Mouse (Mus musculus): ENCODE data around the gene Vat1. TPM values are rescaled to one million over a fixed set of nuclear protein-coding genes. Genes with fewer than 3 reads are reported as not detected.
"Not testable (repeated sequence)": the region's sequence is repeated elsewhere in the genome, so short reads cannot be mapped to it uniquely, and the experiment has no call there.

The Vat1 gene
- polyA plus RNA-seq, 1 experiment from 2014 or later, result 47.6 TPM

DNA sequence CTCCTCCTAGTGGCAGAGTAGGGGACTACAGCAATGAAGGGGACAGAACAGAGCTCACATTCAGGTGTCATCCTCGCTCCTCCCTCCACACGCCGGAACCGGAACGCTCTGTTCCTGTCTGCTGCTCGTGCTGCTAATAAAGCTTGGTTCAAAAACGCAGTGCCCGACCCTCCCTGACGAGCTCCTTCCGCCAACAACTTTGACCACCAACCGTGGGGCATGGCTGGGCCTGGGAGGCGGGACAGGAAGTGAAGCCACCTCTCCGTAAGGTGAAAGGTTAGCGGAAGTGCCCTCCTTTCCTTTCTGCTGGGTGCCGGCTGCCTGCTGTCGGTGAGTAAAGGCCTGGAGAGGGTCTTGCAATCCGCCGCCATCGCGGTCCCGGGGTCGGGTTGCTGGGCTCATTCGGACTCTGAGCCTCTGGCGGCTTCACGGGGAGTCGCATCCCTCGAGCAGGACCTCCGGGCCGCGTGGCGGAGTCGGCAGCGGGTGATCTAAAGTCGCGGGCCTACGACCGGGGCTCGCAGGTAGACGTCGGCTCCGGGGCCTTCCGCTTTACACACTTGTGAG, 23.8 kb downstream of the Vat1 start, which contains the start of gene Rpl27:
Rpl27 (plus strand) TSS at position 172 of the 567 bp plus-strand sequence.
- WGBS, result under 1% methylated on average over 41 of the region's 42 CpGs
- Histone ChIP-seq H3K27ac (ENCODE audit: low read depth, low read length) (peak within 1 kb of the TSS; percentile 87), H3K27me3 (ENCODE audit: control insufficient read depth, insufficient read depth, low read length) (no peaks in the 10 kb centered on the region), H3K4me3 (ENCODE audit: low read depth, low read length) (peak within 1 kb of the TSS; percentile 87), H3K4me2 (peak within 1 kb of the TSS; percentile 96), H3K9ac (ENCODE audit: low read length) (peak within 1 kb of the TSS; percentile 96), H3K9me3 (ENCODE audit: control insufficient read depth, low read length) (no peaks in the 10 kb centered on the region), H3K36me3 (ENCODE audit: control insufficient read depth, insufficient read depth, low read length) (peaks cover 12% of the 10 kb centered on the region; the same call in 1 of the 2 replicates), H3K4me1 (ENCODE audit: control insufficient read depth, insufficient read depth, low read length) (peaks cover 10% of the 10 kb centered on the region)
- DNase-seq (ENCODE audit: low spot score, missing footprints) (peak; percentile 99), ATAC-seq (ENCODE audit: low FRiP score) (peak; percentile 98)

DNA sequence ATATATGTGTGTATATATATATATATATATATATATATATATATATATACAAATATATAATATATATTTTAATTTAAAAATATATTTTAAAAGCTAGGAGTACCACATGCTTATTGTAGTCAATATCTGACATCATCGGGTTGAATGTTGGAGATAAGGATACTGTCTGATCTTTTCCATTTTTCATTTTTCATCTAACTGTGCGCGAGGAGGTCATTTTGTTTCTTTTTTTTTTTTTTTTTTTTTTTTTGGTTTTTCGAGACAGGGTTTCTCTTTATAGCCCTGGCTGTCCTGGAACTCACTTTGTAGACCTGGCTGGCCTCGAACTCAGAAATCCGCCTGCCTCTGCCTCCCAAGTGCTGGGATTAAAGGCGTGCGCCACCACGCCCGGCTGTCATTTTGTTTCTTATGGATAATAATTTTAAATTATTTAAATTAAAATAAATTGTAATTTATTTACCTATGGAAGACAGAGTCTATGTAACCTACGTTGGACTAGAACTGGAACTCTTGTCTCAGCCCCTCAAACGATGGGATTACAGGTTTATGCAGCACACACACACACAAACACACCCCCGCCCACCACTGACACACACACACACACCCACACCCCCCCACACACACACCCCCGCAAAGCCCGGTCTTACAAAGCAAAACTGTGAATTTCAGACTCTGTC, 24.4 kb downstream of the Vat1 start:
- H3K4me1 ChIP-seq (ENCODE audit: control insufficient read depth, insufficient read depth, low read length); H3K9me3 ChIP-seq (ENCODE audit: control insufficient read depth, low read length); H3K9ac ChIP-seq (ENCODE audit: low read length); H3K4me2 ChIP-seq; H3K27ac ChIP-seq (ENCODE audit: low read depth, low read length); DNase-seq (ENCODE audit: low spot score, missing footprints); H3K27me3 ChIP-seq (ENCODE audit: control insufficient read depth, insufficient read depth, low read length): not testable (repeated sequence)
- H3K36me3 ChIP-seq (ENCODE audit: control insufficient read depth, insufficient read depth, low read length), result peaks cover 12% of the 10 kb centered on the region; the same call in 1 of the 2 replicates
- ATAC-seq (ENCODE audit: low FRiP score), result peak; percentile 74; the same call in 1 of the 2 replicates
- 38% methylated on average over 15 of the region's 15 CpGs for WGBS
- H3K4me3 ChIP-seq (ENCODE audit: low read depth, low read length), result peak overlapping the region; percentile 87

DNA sequence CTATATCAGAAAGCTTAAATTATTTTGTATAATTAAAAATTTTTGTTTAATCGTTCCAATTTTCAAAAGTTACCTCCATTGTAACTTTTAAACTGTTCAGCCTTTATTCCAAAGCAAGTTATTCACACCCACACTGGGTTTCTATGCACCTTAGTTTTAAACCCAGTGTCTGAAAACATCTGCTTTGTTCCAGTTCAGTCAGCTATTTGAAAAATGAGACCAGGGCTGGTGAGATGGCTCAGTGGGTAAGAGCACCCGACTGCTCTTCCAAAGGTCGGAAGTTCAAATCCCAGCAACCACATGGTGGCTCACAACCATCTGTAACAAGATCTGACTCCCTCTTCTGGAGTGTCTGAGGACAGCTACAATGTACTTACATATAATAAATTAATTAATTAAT, 28.0 kb downstream of the Vat1 start:
- not testable (repeated sequence) for H3K4me1 ChIP-seq (ENCODE audit: control insufficient read depth, insufficient read depth, low read length); H3K9ac ChIP-seq (ENCODE audit: low read length); DNase-seq (ENCODE audit: low spot score, missing footprints); ATAC-seq (ENCODE audit: low FRiP score); H3K27ac ChIP-seq (ENCODE audit: low read depth, low read length); H3K9me3 ChIP-seq (ENCODE audit: control insufficient read depth, low read length); H3K4me2 ChIP-seq; H3K4me3 ChIP-seq (ENCODE audit: low read depth, low read length); H3K36me3 ChIP-seq (ENCODE audit: control insufficient read depth, insufficient read depth, low read length); H3K27me3 ChIP-seq (ENCODE audit: control insufficient read depth, insufficient read depth, low read length)
- 60% methylated on average over 3 of the region's 3 CpGs for WGBS

DNA sequence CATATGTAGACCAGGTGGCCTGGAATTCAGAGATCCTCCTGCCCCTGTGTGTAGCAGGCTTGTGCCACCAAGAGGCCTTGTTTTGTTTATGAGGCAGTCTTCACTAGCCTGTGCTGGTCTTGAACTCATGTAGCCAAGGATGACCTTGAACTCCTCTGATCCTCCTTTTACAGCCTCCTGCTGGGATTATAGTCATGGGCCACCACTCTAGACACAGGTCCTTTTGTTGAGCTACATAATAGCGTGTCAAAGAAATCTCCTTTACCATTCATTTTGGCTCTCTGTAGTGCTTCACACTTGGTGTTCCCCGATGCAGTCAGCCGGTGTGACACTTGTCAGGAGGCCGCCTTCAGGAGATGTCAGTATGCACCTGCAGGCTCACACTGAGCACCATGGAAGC, 29.1 kb downstream of the Vat1 start:
- no peaks in the 10 kb centered on the region for H3K27me3 ChIP-seq (ENCODE audit: control insufficient read depth, insufficient read depth, low read length)
- H3K9ac ChIP-seq (ENCODE audit: low read length), result no peak overlapping the region
- peaks cover 11% of the 10 kb centered on the region for H3K36me3 ChIP-seq (ENCODE audit: control insufficient read depth, insufficient read depth, low read length)
- no peak overlapping the region for H3K4me3 ChIP-seq (ENCODE audit: low read depth, low read length)
- H3K4me2 ChIP-seq, result no peak overlapping the region
- no peak overlapping the region for H3K27ac ChIP-seq (ENCODE audit: low read depth, low read length)
- 56% methylated on average over 4 of the region's 4 CpGs for WGBS
- H3K4me1 ChIP-seq (ENCODE audit: control insufficient read depth, insufficient read depth, low read length), result no peaks in the 10 kb centered on the region
- DNase-seq (ENCODE audit: low spot score, missing footprints) (no peak), ATAC-seq (ENCODE audit: low FRiP score) (no peak)
- H3K9me3 ChIP-seq (ENCODE audit: control insufficient read depth, low read length), result no peaks in the 10 kb centered on the region

DNA sequence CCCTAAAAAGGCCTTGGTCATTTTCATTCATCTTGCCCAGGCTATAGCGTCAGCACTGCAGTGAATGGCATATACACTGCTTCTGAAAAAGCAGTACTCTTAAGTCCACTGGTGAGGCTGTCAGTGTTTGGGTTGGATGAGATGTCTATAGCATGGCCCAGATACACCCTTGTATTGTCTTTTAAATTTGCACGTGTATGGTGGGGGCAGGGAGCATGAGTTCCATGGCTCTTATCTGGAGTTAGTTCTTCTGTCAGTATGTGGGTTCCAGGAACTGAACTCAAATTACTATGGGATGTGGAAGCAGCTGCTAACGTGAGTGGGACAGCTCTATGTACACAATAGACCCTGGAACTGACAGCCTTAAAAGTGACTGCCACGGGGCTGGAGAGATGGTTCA, 30.2 kb downstream of the Vat1 start:
- Histone ChIP-seq H3K27me3 (ENCODE audit: control insufficient read depth, insufficient read depth, low read length) (no peaks in the 10 kb centered on the region), H3K4me1 (ENCODE audit: control insufficient read depth, insufficient read depth, low read length) (no peaks in the 10 kb centered on the region), H3K9me3 (ENCODE audit: control insufficient read depth, low read length) (no peaks in the 10 kb centered on the region), H3K4me2 (no peak overlapping the region), H3K36me3 (ENCODE audit: control insufficient read depth, insufficient read depth, low read length) (peaks cover 14% of the 10 kb centered on the region), H3K4me3 (ENCODE audit: low read depth, low read length) (no peak overlapping the region), H3K27ac (ENCODE audit: low read depth, low read length) (no peak overlapping the region), H3K9ac (ENCODE audit: low read length) (no peak overlapping the region)
- no peak for ATAC-seq (ENCODE audit: low FRiP score)
- WGBS, result 92% methylated on average over 4 of the region's 4 CpGs
- no peak for DNase-seq (ENCODE audit: low spot score, missing footprints)

DNA sequence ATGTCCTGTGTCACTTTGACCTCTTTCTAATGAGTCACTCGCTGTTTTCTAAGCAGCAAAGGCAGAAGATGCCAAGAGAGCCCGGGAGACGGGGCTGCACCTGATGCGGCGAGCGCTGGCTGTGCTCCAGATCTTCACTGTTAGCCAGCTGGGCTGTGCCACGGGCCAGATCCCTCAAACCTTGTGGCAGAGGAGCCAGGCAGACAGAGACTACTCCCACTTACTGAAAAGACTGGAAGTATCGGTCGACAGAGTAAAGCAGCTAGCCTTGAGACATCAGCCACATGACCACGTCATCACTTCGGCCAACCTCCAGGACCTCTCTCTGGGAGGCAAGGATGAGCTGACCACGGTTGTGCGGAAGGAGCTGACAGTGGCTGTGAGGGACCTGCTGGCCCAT, 32.6 kb downstream of the Vat1 start:
- Histone ChIP-seq H3K27ac (ENCODE audit: low read depth, low read length) (no peak overlapping the region), H3K9me3 (ENCODE audit: control insufficient read depth, low read length) (no peaks in the 10 kb centered on the region), H3K4me2 (no peak overlapping the region), H3K36me3 (ENCODE audit: control insufficient read depth, insufficient read depth, low read length) (peaks cover 21% of the 10 kb centered on the region), H3K4me3 (ENCODE audit: low read depth, low read length) (no peak overlapping the region), H3K9ac (ENCODE audit: low read length) (no peak overlapping the region), H3K4me1 (ENCODE audit: control insufficient read depth, insufficient read depth, low read length) (no peaks in the 10 kb centered on the region), H3K27me3 (ENCODE audit: control insufficient read depth, insufficient read depth, low read length) (no peaks in the 10 kb centered on the region)
- DNase-seq (ENCODE audit: low spot score, missing footprints) (no peak), ATAC-seq (ENCODE audit: low FRiP score) (no peak)
- WGBS, result 97% methylated on average over 13 of the region's 13 CpGs

DNA sequence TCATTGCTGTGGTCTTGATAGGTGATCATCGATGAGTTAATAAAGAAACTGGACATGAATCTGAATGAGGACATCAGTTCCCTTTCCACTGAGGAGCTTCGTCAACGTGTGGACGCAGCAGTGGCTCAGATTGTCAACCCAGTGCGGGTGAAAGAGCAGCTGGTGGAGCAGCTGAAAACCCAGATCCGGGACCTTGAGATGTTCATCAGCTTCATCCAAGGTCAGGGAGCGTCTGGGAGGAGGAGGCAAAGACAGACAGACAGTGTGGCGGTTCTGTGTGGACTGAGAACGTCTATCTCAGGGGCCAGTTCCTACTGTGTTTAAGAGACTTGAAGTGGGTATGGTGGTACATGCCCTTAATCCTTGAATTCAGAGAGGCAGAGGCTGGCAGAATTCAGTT, 34.7 kb downstream of the Vat1 start:
- H3K27me3 ChIP-seq (ENCODE audit: control insufficient read depth, insufficient read depth, low read length), result no peaks in the 10 kb centered on the region
- no peaks in the 10 kb centered on the region for H3K9me3 ChIP-seq (ENCODE audit: control insufficient read depth, low read length)
- peaks cover 4% of the 10 kb centered on the region; the same call in 1 of the 2 replicates for H3K4me1 ChIP-seq (ENCODE audit: control insufficient read depth, insufficient read depth, low read length)
- H3K4me3 ChIP-seq (ENCODE audit: low read depth, low read length), result no peak overlapping the region
- H3K9ac ChIP-seq (ENCODE audit: low read length), result no peak overlapping the region
- 92% methylated on average over 9 of the region's 9 CpGs for WGBS
- DNase-seq (ENCODE audit: low spot score, missing footprints) (no peak), ATAC-seq (ENCODE audit: low FRiP score) (no peak)
- peaks cover 21% of the 10 kb centered on the region for H3K36me3 ChIP-seq (ENCODE audit: control insufficient read depth, insufficient read depth, low read length)
- no peak overlapping the region for H3K4me2 ChIP-seq
- H3K27ac ChIP-seq (ENCODE audit: low read depth, low read length), result no peak overlapping the region

DNA sequence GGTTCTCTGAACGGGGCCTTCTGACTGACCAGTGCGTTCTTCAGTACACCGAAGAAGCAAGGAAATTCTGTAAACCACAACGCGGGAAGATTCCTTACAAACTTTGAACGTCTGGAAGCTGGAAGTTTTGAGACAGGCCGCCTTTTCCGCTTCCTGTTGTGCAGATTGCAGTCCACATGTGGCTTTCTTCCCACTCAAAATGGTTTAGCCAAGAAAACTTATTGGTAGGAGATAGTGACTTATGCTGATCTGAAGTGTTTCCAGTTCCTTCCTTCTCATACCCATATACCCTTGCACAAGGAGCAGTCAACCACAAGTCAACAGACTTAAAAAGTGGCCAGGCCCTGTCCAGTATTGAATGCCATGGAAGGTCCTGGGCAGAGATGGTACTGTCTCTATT, 39.9 kb downstream of the Vat1 start:
- Histone ChIP-seq H3K27me3 (ENCODE audit: control insufficient read depth, insufficient read depth, low read length) (0 out of 2 replicates have a peak, but pooled peaks cover 4% of the 10 kb centered on the region), H3K4me3 (ENCODE audit: low read depth, low read length) (peak overlapping the region; percentile 95), H3K9ac (ENCODE audit: low read length) (peak overlapping the region; percentile 81; the same call in 1 of the 2 replicates), H3K4me1 (ENCODE audit: control insufficient read depth, insufficient read depth, low read length) (peaks cover 17% of the 10 kb centered on the region), H3K9me3 (ENCODE audit: control insufficient read depth, low read length) (no peaks in the 10 kb centered on the region), H3K27ac (ENCODE audit: low read depth, low read length) (no peak overlapping the region), H3K36me3 (ENCODE audit: control insufficient read depth, insufficient read depth, low read length) (peaks cover 7% of the 10 kb centered on the region), H3K4me2 (peak overlapping the region; percentile 95)
- ATAC-seq (ENCODE audit: low FRiP score) (no peak), DNase-seq (ENCODE audit: low spot score, missing footprints) (no peak)
- whole genome bisulfite sequencing, result 65% methylated on average over 8 of the region's 8 CpGs

All from midbrain, embryonic 11.5 days (tissue).